Mouse (Mus musculus) thymus, postnatal 4 days (tissue): ENCODE results near the gene Syn3.
A peak's percentile ranks its signal among the peaks of the same experiment; 100 is the strongest.

Source experiments
- DNase-seq: peaks from one replicate; pipeline ENCODE4 v3.0.0; 2021

The Syn3 gene

GRCm38 (mm10) chr10:86074971-86075711, 423.6 kb downstream of the Syn3 start:
- DNase-seq, result no peak

DNA sequence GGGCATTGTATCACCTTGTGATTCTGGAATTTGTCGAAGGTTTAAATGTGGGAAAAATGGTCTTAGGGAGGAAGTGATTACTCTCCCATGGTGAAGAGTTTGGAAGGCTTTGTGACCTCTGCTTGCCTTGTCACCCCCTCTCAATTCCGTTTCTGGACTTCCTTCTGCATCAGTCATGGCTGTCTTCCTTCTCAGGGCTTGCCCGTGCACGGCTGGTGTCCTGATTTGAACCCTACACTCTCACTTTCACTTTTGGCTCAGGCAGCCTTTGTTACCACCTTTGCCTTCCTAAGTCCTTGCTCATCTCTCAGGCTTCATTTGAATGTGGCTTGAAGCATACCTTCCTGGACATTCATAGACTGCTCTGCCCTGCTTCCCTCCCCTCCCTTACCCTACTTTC, 424.6 kb downstream of the Syn3 start:
- DNase-seq, result no peak

DNA sequence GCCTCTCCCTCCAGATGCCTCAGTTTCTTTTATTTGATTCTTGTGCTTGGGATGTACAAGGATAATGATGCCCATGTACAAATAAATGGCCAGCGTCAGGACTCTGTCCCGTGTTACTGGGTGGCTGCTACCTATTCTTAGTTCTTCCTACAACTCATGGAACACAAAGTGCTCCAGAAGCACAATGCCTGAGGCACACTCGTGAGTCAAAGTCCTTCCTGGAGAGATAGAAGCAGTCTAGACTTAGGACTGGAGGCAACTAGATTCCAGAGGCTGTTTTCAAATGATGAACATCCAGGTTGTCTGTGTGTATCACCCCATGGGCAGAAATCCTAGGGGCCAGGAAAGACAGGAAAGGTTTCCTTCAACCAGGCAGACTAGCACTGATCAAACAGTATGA, 427.9 kb downstream of the Syn3 start:
- DNase-seq, result no peak

GRCm38 (mm10) chr10:86069341-86069740, 429.4 kb downstream of the Syn3 start:
- no peak for DNase-seq

DNA sequence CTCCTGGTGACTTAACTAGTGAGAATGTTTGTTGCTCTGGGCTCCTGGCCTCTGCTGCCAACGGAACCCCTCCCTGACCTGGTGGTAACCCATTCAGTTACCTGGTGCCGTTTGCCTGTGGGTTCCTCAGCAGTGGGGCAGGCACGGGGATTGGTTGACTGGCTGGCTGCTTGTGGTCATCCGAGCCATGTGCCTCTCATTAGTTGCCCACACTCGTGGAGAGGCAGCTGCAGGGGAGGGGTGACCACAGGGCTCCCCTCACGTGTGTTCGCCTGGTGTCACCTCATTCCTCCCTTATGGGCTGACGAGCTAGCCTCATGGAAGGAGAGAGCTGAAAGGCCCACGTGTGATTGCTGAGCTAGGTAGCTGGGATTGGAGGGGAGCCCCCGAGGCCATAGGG, 430.8 kb downstream of the Syn3 start:
- DNase-seq, result no peak

GRCm38 (mm10) chr10:86066651-86067050, 432.0 kb downstream of the Syn3 start:
- DNase-seq, result no peak

GRCm38 (mm10) chr10:86065661-86066060, 433.0 kb downstream of the Syn3 start:
- no peak for DNase-seq

- DNase-seq, result peak; percentile 26
Measured at GRCm38 (mm10) chr10:86064937-86065336, 433.8 kb downstream of the Syn3 start.

DNA sequence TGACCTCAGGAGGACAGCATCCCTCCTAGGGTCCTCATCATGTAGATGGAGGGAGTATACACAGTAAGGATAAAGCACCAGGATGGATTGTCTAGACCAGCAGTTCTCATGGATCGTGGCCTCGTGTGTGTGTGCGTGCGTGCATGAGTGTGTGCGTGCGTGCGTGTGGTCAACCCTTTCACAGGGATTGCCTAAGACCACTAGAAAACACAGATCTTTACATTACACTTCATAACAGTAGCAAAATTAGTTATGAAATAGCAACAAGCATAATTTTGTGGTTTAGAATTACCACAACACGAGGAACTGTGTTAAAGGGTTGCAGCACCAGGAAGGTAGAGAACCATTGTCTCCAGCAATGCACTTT, 435.7 kb downstream of the Syn3 start:
- no peak for DNase-seq

DNA sequence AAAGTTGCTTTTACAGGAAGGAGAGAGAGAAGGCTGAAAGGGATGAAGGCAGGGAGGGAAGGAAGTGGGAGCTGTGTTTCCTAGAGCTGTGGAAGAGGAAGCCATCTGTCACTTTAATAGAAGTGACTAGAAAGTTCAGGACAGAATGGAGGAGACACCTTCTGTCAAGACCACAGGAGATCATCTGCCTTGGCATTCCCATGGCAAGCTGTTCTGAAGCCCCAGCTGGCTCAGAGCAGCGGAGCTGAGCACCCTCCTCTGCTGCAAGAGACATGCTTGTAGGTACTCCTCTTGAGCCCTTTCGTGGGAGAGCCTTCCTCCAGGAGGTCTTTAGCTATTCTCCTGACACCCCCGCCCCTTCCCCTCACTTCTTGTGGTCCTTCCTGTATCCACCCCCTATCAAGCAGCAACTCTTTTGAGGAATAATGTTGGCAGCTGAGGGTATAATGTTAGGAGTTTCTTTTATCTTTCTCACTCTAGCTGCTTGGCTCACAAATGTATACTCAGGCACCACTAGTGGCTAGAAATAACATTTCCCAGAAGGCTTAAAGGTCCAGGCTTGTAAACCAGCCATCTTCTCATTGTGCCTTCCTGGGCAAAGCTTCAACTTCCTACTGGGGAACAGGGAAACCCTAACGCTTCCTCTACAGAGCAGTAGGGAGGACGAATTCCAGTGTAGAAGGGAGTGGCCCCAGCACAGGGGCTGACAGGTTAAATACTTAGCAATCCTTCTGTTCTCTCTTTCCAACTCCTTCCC, 436.3 kb downstream of the Syn3 start:
- DNase-seq, result no peak

DNA sequence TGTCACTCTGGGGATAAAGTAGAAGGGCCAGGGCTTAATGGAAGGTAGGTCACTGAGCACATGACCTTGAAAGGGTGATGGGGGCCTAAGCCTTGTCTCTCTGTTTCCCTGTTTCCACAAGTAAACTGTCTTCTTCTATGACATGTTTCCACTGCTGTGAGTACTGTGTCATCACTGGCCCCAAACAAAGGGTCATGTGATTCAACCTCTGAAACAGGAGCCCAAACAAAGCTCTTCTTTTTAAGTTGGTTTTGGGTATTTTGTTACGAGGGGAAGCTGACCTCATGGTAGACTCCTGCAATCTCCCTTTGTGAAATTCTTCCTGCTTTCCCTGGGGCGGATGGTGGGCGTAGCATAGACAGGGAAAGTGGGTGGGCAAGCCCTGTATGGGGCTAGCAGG, 438.4 kb downstream of the Syn3 start:
- no peak for DNase-seq

GRCm38 (mm10) chr10:86057712-86058111, 441.0 kb downstream of the Syn3 start:
- no peak for DNase-seq

GRCm38 (mm10) chr10:86057286-86057685, 441.4 kb downstream of the Syn3 start:
- DNase-seq, result no peak

DNA sequence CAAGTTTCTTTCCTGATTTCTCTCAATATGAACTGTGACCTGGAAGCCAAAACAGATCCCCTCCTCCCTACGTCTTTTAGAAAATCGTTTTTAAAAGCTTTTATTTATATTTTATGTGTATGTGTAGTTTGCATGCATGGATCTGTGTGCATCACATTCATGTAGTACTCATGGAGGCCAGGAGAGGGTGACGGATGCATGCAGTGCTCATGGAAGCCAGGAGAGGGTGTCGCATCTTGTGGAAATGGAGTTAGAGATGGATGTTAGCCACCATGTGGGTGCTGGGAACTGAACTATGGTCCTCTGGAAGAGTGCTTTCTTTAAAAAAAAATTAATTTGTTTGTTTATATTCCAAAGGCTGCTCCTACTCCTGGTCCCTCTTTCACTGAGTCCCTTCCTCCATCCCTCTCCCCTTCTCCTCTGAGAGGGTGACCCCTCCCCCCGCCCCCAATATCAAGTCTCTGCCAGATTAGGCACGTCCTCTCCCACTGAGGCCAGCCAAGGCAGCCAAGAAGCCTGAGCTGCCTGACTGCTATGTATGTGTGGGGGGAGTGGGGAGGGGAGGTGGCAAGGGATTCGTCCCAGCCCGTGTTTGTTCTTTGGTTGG, 442.3 kb downstream of the Syn3 start:
- DNase-seq, result no peak

DNA sequence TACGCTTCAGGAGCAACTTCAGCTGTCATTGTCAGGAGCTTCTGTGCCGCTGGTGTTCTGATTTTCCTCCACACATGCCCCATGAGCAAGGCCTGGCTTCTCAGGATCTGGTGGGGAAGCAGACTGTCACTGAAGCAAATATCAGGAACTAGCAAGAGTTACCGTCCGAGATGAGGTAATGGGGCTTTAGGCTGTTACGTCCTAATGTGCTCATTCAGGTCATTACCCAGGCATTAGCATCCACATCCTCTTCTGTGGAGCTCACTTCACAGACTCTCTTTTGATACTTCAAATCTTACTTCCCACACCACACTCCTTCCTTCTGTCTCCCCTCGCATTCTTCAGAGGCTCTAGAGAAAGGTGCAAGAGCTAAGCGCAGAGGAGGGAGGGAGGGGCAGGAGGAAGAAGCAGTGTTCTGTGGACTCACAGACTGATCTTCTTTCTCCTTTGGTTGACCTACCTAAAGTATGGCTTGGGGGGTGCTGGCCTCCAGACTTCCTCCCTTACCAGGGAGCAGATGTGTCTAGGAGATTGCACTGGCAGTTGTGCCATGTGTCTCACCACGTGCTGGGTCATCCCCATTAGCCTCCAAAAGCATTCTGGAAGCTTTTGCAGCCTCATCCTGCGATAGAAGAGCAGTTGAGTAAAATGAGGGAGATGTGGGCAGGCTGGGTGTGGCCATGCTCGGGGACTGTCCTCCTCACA, 445.7 kb downstream of the Syn3 start:
- no peak for DNase-seq

DNA sequence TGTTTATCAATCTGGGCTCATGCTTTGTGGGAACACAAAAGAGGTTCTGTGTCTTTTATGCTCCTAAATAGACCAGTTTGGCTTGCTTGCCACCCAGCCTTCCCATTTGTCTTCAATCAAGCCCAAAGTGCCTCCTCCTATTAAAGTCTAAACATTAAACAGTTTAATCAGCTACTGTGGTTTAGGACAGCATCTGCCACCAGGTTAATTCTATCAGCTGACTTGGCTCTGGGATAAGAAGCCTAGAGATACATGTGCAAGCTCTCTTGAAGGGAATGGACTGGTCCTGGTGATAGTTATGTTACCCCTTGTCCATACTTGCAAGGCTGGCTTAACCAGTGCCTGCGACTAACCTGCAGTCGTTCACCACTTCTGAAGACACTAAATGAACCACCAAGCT, 448.2 kb downstream of the Syn3 start:
- DNase-seq, result no peak

GRCm38 (mm10) chr10:86047786-86048185, 450.9 kb downstream of the Syn3 start:
- no peak for DNase-seq

- DNase-seq, result no peak
Measured at GRCm38 (mm10) chr10:86046371-86046770, 452.3 kb downstream of the Syn3 start.

- no peak for DNase-seq
Measured at GRCm38 (mm10) chr10:86044066-86044465, 454.6 kb downstream of the Syn3 start.

DNA sequence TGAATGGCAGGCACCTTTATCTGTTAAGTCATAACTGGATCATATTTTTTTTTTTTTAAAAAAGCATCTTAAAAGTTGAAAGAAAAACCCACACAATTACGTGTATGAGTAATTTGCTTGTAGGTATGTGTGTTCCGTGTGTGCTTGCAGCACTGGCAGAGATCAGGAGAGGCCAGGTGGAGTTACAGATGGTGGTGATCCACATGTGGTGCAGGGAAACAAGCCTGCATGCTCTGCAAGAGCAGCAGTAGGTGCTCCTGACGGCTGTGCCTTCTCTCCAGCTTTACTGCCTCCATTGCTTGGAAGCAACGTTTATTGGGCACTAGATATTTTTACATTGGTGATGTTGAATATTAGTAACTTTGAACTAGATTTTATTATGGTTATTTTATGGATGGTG, 455.0 kb downstream of the Syn3 start:
- no peak for DNase-seq

- DNase-seq, result no peak
Measured at GRCm38 (mm10) chr10:86034007-86034728, 464.5 kb downstream of the Syn3 start.

DNA sequence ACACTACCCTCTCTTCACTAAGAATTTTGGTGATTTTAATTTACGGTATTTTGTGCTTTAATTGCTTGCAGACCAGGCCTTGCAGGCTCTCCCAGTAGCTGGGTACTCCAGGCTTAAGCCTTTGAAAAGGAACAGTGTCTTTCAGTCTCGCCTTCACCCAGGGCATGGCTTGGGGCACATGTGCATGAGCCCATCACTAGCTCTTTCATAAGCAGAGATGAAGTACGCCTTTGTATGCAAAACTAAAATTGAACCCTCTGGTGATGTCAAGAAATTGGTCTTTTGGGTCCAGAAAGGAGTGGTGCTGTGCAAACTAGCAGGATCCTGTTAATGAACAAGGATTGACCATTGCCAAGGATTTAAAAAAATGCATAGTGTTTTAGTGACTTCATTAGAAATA, 466.2 kb downstream of the Syn3 start:
- DNase-seq, result no peak

DNA sequence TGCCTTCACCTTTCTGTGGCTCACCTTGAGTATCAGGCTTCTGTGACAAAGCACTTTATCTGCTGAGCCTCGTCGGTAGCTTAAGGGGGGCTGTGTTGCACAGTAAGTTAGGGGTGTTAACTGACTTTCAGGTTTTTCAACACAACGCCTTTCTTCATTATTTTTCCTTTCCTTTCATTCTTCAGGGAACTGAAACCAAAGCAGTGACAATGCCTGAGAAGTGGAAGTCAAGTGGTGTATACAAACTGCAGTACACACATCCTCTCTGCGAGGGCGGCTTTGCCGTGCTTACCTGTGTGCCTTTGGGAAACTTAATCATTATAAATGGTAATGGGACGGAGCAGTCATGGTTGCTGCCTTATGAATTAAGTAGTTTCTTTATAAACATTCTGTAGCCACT, 468.0 kb downstream of the Syn3 start:
- no peak for DNase-seq
